Mouse (Mus musculus) brain, embryonic 14.5 days (tissue): ENCODE measurements around the gene Pdcd1lg2. TPM values are rescaled to one million over a fixed set of nuclear protein-coding genes. Genes with fewer than 3 reads are reported as not detected.

ENCODE experiments used
- DNase-seq: peaks from one replicate; pipeline ENCODE4 v3.0.0-alpha.2; 2011; ENCODE audit warnings: low read depth
- CTCF ChIP-seq: fragments of 200-500 bp; IDR thresholded peaks from 2 replicates; pipeline ENCODE4 v1.5.1; 2012; ENCODE audit warnings: inconsistent platforms, mild to moderate bottlenecking, moderate library complexity, borderline replicate concordance; ENCODE audit not compliant: insufficient read depth, insufficient read length; ENCODE audit errors: extremely low read depth
- POLR2A ChIP-seq: fragments of 200-500 bp; IDR thresholded peaks from 2 replicates; pipeline ENCODE4 v1.6.1; 2012; ENCODE audit warnings: mild to moderate bottlenecking, inconsistent platforms, borderline replicate concordance; ENCODE audit not compliant: poor library complexity, insufficient read depth, insufficient read length, severe bottlenecking; ENCODE audit errors: extremely low read depth
- polyA plus RNA-seq: library from polyadenylated mRNA; depleted of rRNA; stranded (reverse); fragments of >200 nt; gene quantifications from 2 replicates; pipeline ENCODE4 v1.2.3, GENCODE M21; 2012; rRNA removed

Gene Pdcd1lg2
- polyA plus RNA-seq, 1 experiment: 0.10 TPM

DNA sequence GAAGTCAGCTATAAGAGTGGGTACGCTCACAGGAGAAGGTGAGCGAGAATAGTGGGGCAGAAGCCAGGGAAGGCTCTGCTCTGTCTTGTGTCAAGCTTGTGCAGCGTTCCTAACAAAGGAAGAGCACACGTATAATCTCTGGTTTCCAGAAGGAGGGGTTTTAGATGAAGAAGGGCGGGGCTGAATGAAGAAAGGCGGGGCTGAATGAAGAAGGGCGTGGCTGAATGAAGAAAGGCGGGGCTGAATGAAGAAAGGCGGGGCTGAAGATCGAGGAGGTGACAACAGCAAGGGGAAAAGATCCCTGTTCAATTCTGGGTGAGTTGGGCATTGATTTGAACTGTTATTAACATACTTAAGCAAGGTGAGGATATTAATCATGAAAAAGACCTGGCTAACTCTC, 105.3 kb downstream of the Pdcd1lg2 start:
- no peak for DNase-seq
- TF ChIP-seq POLR2A (no peak), CTCF (no peak)

DNA sequence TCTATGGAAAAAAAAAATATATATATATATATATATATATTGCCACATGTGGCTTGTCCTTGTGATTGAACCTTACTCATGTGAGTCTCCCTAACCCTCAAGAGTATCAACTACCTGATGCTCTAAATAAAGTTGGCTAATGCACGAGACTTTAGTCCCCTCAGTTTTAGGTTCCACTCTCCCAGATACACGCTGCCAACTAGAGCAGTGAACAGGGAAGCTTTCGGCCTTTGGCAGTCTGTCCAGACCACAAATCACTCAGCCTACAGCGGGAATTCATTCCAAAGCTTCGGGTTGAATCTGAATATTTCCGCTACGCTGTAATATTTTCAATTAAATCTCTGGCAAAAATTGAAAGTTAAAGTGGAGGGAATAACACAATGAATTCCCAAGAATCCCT, 107.7 kb downstream of the Pdcd1lg2 start:
- no peak for DNase-seq
- TF ChIP-seq CTCF: no peak
- no peak for TF ChIP-seq POLR2A

DNA sequence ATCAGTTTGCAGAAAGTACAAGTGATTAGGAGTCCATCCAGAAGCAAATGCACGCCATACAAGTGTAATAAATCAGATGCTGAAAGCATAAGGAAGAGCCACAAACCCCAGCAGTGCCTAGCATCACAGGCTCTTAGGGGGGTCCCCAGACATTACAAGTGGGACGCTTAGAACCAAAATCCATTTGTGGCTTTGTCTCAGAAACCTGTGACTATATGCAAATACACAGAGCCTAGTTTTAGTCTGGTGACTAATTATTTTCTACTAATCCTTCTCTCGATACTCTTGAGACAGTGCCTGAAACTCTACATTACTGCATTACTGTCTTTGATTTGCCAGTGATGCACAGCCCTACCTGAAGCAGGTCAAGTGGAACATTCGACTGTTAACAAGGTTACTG, 108.2 kb downstream of the Pdcd1lg2 start:
- DNase-seq: no peak
- TF ChIP-seq POLR2A (no peak), CTCF (no peak)

Other genes with a start within 250 kb of the Pdcd1lg2 start
- gene Jak2, start 159.1 kb upstream of the Pdcd1lg2 start, polyA plus RNA-seq: 27.3 and 29.5 TPM in 2 replicates
- 1.0 and 1.6 TPM in 2 replicates for gene Insl6, start 85.6 kb upstream of the Pdcd1lg2 start, polyA plus RNA-seq
- gene Rln1, start 76.2 kb upstream of the Pdcd1lg2 start, polyA plus RNA-seq: 1.3 and 1.5 TPM in 2 replicates
- gene Plgrkt, start 43.5 kb upstream of the Pdcd1lg2 start, polyA plus RNA-seq: 50.7 and 63.5 TPM in 2 replicates
- 1.00 and 1.1 TPM in 2 replicates for gene Cd274, start 43.5 kb upstream of the Pdcd1lg2 start, polyA plus RNA-seq
- gene Ric1, start 111.4 kb downstream of the Pdcd1lg2 start, polyA plus RNA-seq: 19.6 and 28.4 TPM in 2 replicates
- 9.4 and 12.8 TPM in 2 replicates for gene Ermp1, start 237.5 kb downstream of the Pdcd1lg2 start, polyA plus RNA-seq